Mouse (Mus musculus) MEL (cell line): Measurements from ENCODE around the gene Grsf1. TPM values are rescaled to one million over a fixed set of nuclear protein-coding genes. Genes with fewer than 3 reads are reported as not detected.

Source experiments
- DNase-seq: peaks from one replicate; pipeline ENCODE4 v3.0.0; 2011; ENCODE audit warnings: low read depth, low spot score
- H3K27ac ChIP-seq: 2 replicates; pipeline ENCODE4 v1.5.1; 2012; ENCODE audit warnings: low read depth, mild to moderate bottlenecking, control low read depth, low read length, moderate library complexity; ENCODE audit not compliant: control insufficient read depth
- H3K27me3 ChIP-seq, 2 experiments: fragments of 150-350 bp in 1 of 2; sonication (generic) in 1 of 2; 2 replicates each; pipeline ENCODE4 v1.6.1; 2012; ENCODE audit warnings: low read length in 2 of 2, mild to moderate bottlenecking in 2 of 2, improper control_type of control experiment in 1 of 2, moderate library complexity in 1 of 2; ENCODE audit not compliant: insufficient read depth in 2 of 2, control insufficient read depth in 1 of 2
- H3K36me3 ChIP-seq, 2 experiments: 2 replicates each; pipeline ENCODE4 v1.6.1; 2012 to 2014; ENCODE audit warnings: low read length in 2 of 2, improper control_type of control experiment in 1 of 2, inconsistent platforms in 1 of 2, mild to moderate bottlenecking in 1 of 2; ENCODE audit not compliant: insufficient read depth in 2 of 2, control insufficient read depth in 1 of 2
- H3K4me1 ChIP-seq, 2 experiments: fragments of 150-350 bp in 1 of 2; sonication (generic) in 1 of 2; 2 replicates each; pipeline ENCODE4 v1.6.1; 2012; ENCODE audit warnings: low read length in 2 of 2, improper control_type of control experiment in 1 of 2, mild to moderate bottlenecking in 1 of 2; ENCODE audit not compliant: insufficient read depth in 2 of 2, control insufficient read depth in 1 of 2
- H3K4me3 ChIP-seq, 2 experiments: fragments of 150-350 bp in 1 of 2; sonication (generic) in 1 of 2; 2 replicates each; pipeline ENCODE4 v1.5.1; 2012; ENCODE audit warnings: low read depth in 2 of 2, low read length in 2 of 2, mild to moderate bottlenecking in 2 of 2, moderate library complexity in 2 of 2, control low read depth in 1 of 2, improper control_type of control experiment in 1 of 2; ENCODE audit not compliant: control insufficient read depth in 1 of 2, insufficient read depth in 1 of 2
- H3K79me2 ChIP-seq: 2 replicates; pipeline ENCODE4 v1.6.1; 2012; ENCODE audit warnings: mild to moderate bottlenecking, low read length, moderate library complexity; ENCODE audit not compliant: control insufficient read depth, poor library complexity, insufficient read depth
- H3K9ac ChIP-seq: 2 replicates; pipeline ENCODE4 v1.6.1; 2012; ENCODE audit warnings: low read depth, mild to moderate bottlenecking, control low read depth, low read length, moderate library complexity; ENCODE audit not compliant: control insufficient read depth, poor library complexity, severe bottlenecking
- H3K9me3 ChIP-seq: fragments of 150-350 bp; sonication (generic); replicated peaks from 2 replicates; pipeline ENCODE4 v1.6.1; 2012; ENCODE audit warnings: mild to moderate bottlenecking, low read length, improper control_type of control experiment, moderate library complexity; ENCODE audit not compliant: insufficient read depth
- CHD1 ChIP-seq: IDR thresholded peaks from 2 replicates; pipeline ENCODE4 v1.6.1; 2012; ENCODE audit warnings: low read depth, mild to moderate bottlenecking, inconsistent platforms, low read length, improper control_type of control experiment
- ELF1 ChIP-seq: IDR thresholded peaks from 2 replicates; pipeline ENCODE4 v1.6.1; 2014; ENCODE audit warnings: low read depth, mild to moderate bottlenecking, inconsistent platforms, low read length, improper control_type of control experiment, moderate library complexity
- ETS1 ChIP-seq: IDR thresholded peaks from 2 replicates; pipeline ENCODE4 v1.6.1; 2012; ENCODE audit warnings: low read depth, mild to moderate bottlenecking, inconsistent platforms, low read length, improper control_type of control experiment, moderate library complexity
- HCFC1 ChIP-seq: IDR thresholded peaks from 2 replicates; pipeline ENCODE4 v1.6.1; 2012; ENCODE audit warnings: low read depth, mild to moderate bottlenecking, inconsistent platforms, low read length, improper control_type of control experiment, moderate library complexity
- JUND ChIP-seq: IDR thresholded peaks from 2 replicates; pipeline ENCODE4 v1.6.1; 2011; ENCODE audit warnings: low read depth, mild to moderate bottlenecking, improper control_type of control experiment, low read length
- KAT2A ChIP-seq: conservative IDR thresholded peaks from 2 replicates; pipeline ENCODE4 v1.6.1; 2012; ENCODE audit warnings: low read depth, low read length, improper control_type of control experiment, inconsistent platforms
- MAFK ChIP-seq: IDR thresholded peaks from 2 replicates; pipeline ENCODE4 v1.6.1; 2011; ENCODE audit warnings: low read depth, mild to moderate bottlenecking, low read length, improper control_type of control experiment, borderline replicate concordance
- MAX ChIP-seq: IDR thresholded peaks from 2 replicates; pipeline ENCODE4 v1.6.1; 2011; ENCODE audit warnings: low read length, improper control_type of control experiment
- MAZ ChIP-seq: IDR thresholded peaks from 2 replicates; pipeline ENCODE4 v1.6.1; 2012; ENCODE audit warnings: low read depth, mild to moderate bottlenecking, inconsistent platforms, low read length, improper control_type of control experiment
- MXI1 ChIP-seq: IDR thresholded peaks from 2 replicates; pipeline ENCODE4 v1.6.1; 2011; ENCODE audit warnings: mild to moderate bottlenecking, low read depth, low read length, improper control_type of control experiment
- MYC ChIP-seq: IDR thresholded peaks from 2 replicates; pipeline ENCODE4 v1.6.1; 2011; ENCODE audit warnings: low read depth, mild to moderate bottlenecking, low read length, improper control_type of control experiment, moderate library complexity
- NELFE ChIP-seq: IDR thresholded peaks from 2 replicates; pipeline ENCODE4 v1.6.1; 2011; ENCODE audit warnings: low read depth, low read length, improper control_type of control experiment
- NRF1 ChIP-seq: IDR thresholded peaks from 2 replicates; pipeline ENCODE4 v1.6.1; 2014; ENCODE audit warnings: low read depth, mild to moderate bottlenecking, inconsistent platforms, low read length, improper control_type of control experiment, moderate library complexity; ENCODE audit not compliant: poor library complexity, insufficient read depth, severe bottlenecking
- POLR2A ChIP-seq, 2 experiments: IDR thresholded peaks; 2 replicates each; pipeline ENCODE4 v1.6.1; 2011 to 2012; ENCODE audit warnings: low read length in 2 of 2, mild to moderate bottlenecking in 2 of 2, control low read depth in 1 of 2, improper control_type of control experiment in 1 of 2, low read depth in 1 of 2, moderate library complexity in 1 of 2; ENCODE audit not compliant: control insufficient read depth in 1 of 2, insufficient read depth in 1 of 2, poor library complexity in 1 of 2
- POLR2AphosphoS2 ChIP-seq: IDR thresholded peaks from 2 replicates; pipeline ENCODE4 v1.6.1; 2011; ENCODE audit warnings: low read length, improper control_type of control experiment
- RCOR1 ChIP-seq: IDR thresholded peaks from 2 replicates; pipeline ENCODE4 v1.6.1; 2012; ENCODE audit warnings: low read depth, mild to moderate bottlenecking, inconsistent platforms, low read length, improper control_type of control experiment
- SIN3A ChIP-seq: IDR thresholded peaks from 2 replicates; pipeline ENCODE4 v1.6.1; 2012; ENCODE audit warnings: low read length, improper control_type of control experiment, inconsistent platforms
- SMC3 ChIP-seq: IDR thresholded peaks from 2 replicates; pipeline ENCODE4 v1.6.1; 2011; ENCODE audit warnings: low read depth, low read length, improper control_type of control experiment
- TBP ChIP-seq: IDR thresholded peaks from 2 replicates; pipeline ENCODE4 v1.8.0; 2011; ENCODE audit warnings: low read depth, low read length, improper control_type of control experiment
- TCF12 ChIP-seq: IDR thresholded peaks from 2 replicates; pipeline ENCODE4 v1.6.1; 2014; ENCODE audit warnings: low read depth, mild to moderate bottlenecking, inconsistent platforms, low read length, improper control_type of control experiment, moderate library complexity
- UBTF ChIP-seq: IDR thresholded peaks from 2 replicates; pipeline ENCODE4 v1.6.1; 2012; ENCODE audit warnings: low read depth, mild to moderate bottlenecking, inconsistent platforms, low read length, improper control_type of control experiment, moderate library complexity, borderline replicate concordance; ENCODE audit not compliant: insufficient read depth
- USF1 ChIP-seq: IDR thresholded peaks from 2 replicates; pipeline ENCODE4 v1.6.1; 2014; ENCODE audit warnings: low read depth, mild to moderate bottlenecking, inconsistent platforms, low read length, improper control_type of control experiment, moderate library complexity
- ZC3H11A ChIP-seq: IDR thresholded peaks from 2 replicates; pipeline ENCODE4 v1.6.1; 2012; ENCODE audit warnings: low read depth, mild to moderate bottlenecking, inconsistent platforms, low read length, improper control_type of control experiment
- ZMIZ1 ChIP-seq: IDR thresholded peaks from 2 replicates; pipeline ENCODE4 v1.6.1; 2012; ENCODE audit warnings: low read depth, mild to moderate bottlenecking, inconsistent platforms, low read length, improper control_type of control experiment, moderate library complexity
- polyA plus RNA-seq, 2 experiments: library from polyadenylated mRNA; stranded (reverse) in 1 of 2; unstranded in 1 of 2; fragments of >175 nt in 1 of 2; fragments of >200 nt in 1 of 2; gene quantifications; 2 replicates each; pipeline versions ENCODE4 v1.2.1 to v1.2.4; 2012; ENCODE audit warnings: low replicate concordance in 2 of 2, low read depth in 1 of 2; ENCODE audit not compliant: insufficient read length in 2 of 2, insufficient read depth in 1 of 2, missing spikeins in 1 of 2
- total RNA-seq: library from RNA; depleted of rRNA; stranded (reverse); fragments of 300-350 nt; gene quantifications from 2 replicates; pipeline ENCODE4 v1.2.3, GENCODE M21; 2012; rRNA removed

Grsf1 gene
- total RNA-seq (49.4 and 50.0 TPM in 2 replicates), polyA plus RNA-seq (10 to 100 TPM in 1 of 2 experiments, not detected in 1; 62.8 TPM)

DNA sequence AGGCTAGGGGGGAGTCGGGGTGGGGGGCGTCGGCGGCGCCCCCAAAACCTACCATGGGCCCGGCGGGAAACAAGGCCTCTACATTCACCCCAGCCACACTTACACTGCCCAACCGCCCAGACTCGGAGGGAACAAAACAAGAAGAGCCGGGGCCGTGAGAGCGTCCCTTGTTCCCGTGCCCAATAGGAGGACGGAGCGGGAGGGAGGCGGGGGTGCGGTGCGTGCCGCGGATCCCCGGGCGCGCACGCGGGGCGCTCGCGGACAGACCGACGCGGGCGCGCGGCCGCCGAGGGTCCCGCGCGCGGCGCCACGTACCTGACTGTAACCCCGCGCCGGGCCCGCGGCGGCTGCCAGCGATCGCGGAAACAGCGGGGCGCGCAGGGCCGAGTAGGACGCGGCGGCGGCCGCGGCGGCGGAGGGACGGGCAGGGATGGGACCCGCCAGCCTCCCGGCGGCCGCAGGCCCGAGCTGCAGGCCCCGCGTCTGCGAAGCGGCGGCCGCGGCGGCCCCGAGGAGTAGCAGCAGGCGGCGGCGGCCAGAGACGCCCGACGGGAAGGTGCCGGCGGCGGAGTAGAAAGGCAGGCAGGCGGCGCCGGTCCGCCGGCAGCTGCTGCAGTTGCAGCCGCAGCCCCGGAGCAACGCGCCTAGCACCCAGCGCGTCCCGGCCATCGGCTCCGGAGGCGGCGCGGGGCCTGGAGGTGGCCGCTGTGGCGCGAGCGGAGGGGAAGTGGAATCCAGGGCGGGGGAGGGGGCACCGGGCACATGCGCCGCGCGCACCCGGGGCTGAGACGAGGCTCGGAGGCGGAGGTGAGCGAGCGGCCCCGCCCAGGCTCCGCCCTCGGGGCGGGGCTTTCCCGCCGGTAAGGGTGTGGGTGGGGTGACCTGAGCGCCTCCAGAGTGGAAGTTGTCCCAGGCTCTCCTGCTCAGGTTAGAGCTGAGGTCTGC is at the start of gene Grsf1:
Gene Grsf1 (minus strand): TSS at position 729 of the 945 bp plus-strand sequence.
- Histone ChIP-seq H3K9ac (peak within 1 kb of the TSS; percentile 99), H3K4me1 (peaks cover 5 to 15% of the 10 kb centered on the region in 2 experiments), H3K27me3 (no peaks in the 10 kb centered on the region), H3K79me2 (peaks cover 20% of the 10 kb centered on the region), H3K9me3 (no peaks in the 10 kb centered on the region), H3K4me3 (peak within 1 kb of the TSS; percentile 77 to 91), H3K36me3 (peaks cover 3 to 21% of the 10 kb centered on the region in 2 experiments; a peak in 3 of 4 replicates), H3K27ac (peak within 1 kb of the TSS; percentile 68)
- peak; percentile 91 for DNase-seq
- 0 out of 2 replicates have a peak, but pooled peaks have one; percentile 25 for TF ChIP-seq TBP
- TF ChIP-seq RCOR1 = 0 out of 2 replicates have a peak, but pooled peaks have one; percentile 9
- no peak for TF ChIP-seq MAFK
- peak; percentile 11; the same call in 1 of the 2 replicates for TF ChIP-seq SIN3A
- 0 out of 2 replicates have a peak, but pooled peaks have one; percentile 18 for TF ChIP-seq USF1
- TF ChIP-seq KAT2A = no peak; the same call in 1 of the 2 replicates
- peak; percentile 69; the same call in 1 of the 2 replicates for TF ChIP-seq MXI1
- TF ChIP-seq ETS1 = 0 out of 2 replicates have a peak, but pooled peaks have one; percentile 11
- TF ChIP-seq HCFC1 = peak; percentile 53; the same call in 1 of the 2 replicates
- no peak for TF ChIP-seq ZC3H11A
- peak; percentile 74 to 82 for TF ChIP-seq POLR2A (IDR thresholded peaks at IDR 0.05; ENCODE audit: control insufficient read depth in 1 of 2, insufficient read depth in 1 of 2, low read depth in 1 of 2, low read length in 2 of 2, poor library complexity in 1 of 2)
- TF ChIP-seq NELFE = peak; percentile 90
- no peak for TF ChIP-seq CHD1
- TF ChIP-seq NRF1 = peak; percentile 78
- 0 out of 2 replicates have a peak, but pooled peaks have one; percentile 47 for TF ChIP-seq UBTF
- no peak for TF ChIP-seq JUND
- TF ChIP-seq TCF12 = peak; percentile 34; the same call in 1 of the 2 replicates
- peak; percentile 30; the same call in 1 of the 2 replicates for TF ChIP-seq ZMIZ1
- peak; percentile 64; the same call in 1 of the 2 replicates for TF ChIP-seq POLR2AphosphoS2
- peak; percentile 60; the same call in 1 of the 2 replicates for TF ChIP-seq MAX
- 0 out of 2 replicates have a peak, but pooled peaks have one; percentile 28 for TF ChIP-seq MYC
- no peak for TF ChIP-seq SMC3
- peak; percentile 59; the same call in 1 of the 2 replicates for TF ChIP-seq ELF1
- peak; percentile 72; the same call in 1 of the 2 replicates for TF ChIP-seq MAZ
